Mouse (Mus musculus) small intestine, adult 2 months (tissue): ENCODE measurements at regions not wholly inside any gene's neighbourhood (a gene's known extent, or its start where the extent isn't known, plus 50 kb on each side); places are given as distances from the start of the nearest gene placed in this dataset.

Experiments
- CTCF ChIP-seq: fragments of 200-500 bp; IDR thresholded peaks from 2 replicates; pipeline ENCODE4 v1.5.1; 2012; ENCODE audit warnings: low read depth, mild to moderate bottlenecking, control low read depth, inconsistent platforms, low read length, moderate library complexity, mixed read lengths; ENCODE audit not compliant: insufficient replicate concordance, insufficient read length; ENCODE audit errors: extremely low read depth
- POLR2A ChIP-seq: fragments of 200-500 bp; IDR thresholded peaks from 2 replicates; pipeline ENCODE4 v1.6.1; 2012; ENCODE audit warnings: low read depth, mild to moderate bottlenecking, control low read depth, inconsistent platforms, low read length, moderate library complexity

DNA sequence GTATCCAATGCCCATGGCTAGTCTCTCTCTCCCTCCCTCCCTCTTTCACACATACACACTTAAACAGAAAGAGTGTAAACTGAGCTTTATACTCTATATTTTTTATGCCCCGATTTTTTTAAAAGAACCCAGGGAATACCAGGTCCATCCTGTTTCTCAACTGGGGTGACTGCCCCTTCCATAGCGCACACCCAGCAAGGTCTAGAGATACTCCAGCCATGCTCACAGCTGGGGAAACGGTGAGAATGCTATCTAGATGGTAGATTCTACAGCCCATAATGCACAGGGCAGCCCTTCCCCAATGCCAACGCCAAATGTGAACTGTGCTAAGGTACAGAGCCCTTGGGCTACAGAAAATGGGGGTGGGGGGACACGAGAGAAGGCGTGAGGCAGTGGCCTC is 51.2 kb upstream of the Tln2 start:
- TF ChIP-seq CTCF (no peak), POLR2A (no peak)
